Mouse (Mus musculus) lung, postnatal 25 days (tissue): ENCODE measurements around the gene Rnf135.
"Not testable (repeated sequence)": the region's sequence is repeated elsewhere in the genome, so short reads cannot be mapped to it uniquely, and the experiment has no call there.

ENCODE experiments used
- DNase-seq: peaks from one replicate; pipeline ENCODE4 v3.0.0; 2022; ENCODE audit warnings: low spot score

Rnf135 gene

GRCm38 (mm10) chr11:80163362-80164116, 20.1 kb upstream of the Rnf135 start:
- DNase-seq, result no peak

GRCm38 (mm10) chr11:80164224-80164623, 19.4 kb upstream of the Rnf135 start:
- DNase-seq, result no peak

GRCm38 (mm10) chr11:80168121-80168520, 15.5 kb upstream of the Rnf135 start:
- no peak for DNase-seq

GRCm38 (mm10) chr11:80168611-80169249, 14.9 kb upstream of the Rnf135 start:
- DNase-seq, result no peak

- DNase-seq, result no peak
Observed at GRCm38 (mm10) chr11:80169629-80170028, 14.0 kb upstream of the Rnf135 start.

- no peak for DNase-seq
Observed at GRCm38 (mm10) chr11:80170351-80170750, 13.3 kb upstream of the Rnf135 start.

- no peak for DNase-seq
Observed at GRCm38 (mm10) chr11:80171884-80172283, 11.8 kb upstream of the Rnf135 start.

GRCm38 (mm10) chr11:80173963-80174670, 9.5 kb upstream of the Rnf135 start:
- DNase-seq, result no peak

- DNase-seq, result no peak
Observed at GRCm38 (mm10) chr11:80176911-80177895, 6.4 kb upstream of the Rnf135 start.

- DNase-seq, result no peak
Observed at GRCm38 (mm10) chr11:80178316-80178715, 5.3 kb upstream of the Rnf135 start.

GRCm38 (mm10) chr11:80181021-80181749, 2.5 kb upstream of the Rnf135 start:
- no peak for DNase-seq

GRCm38 (mm10) chr11:80183054-80183704, 472 bp upstream of the Rnf135 start:
- not testable (repeated sequence) for DNase-seq

- no peak for DNase-seq
Observed at GRCm38 (mm10) chr11:80184531-80185071, 950 bp downstream of the Rnf135 start.

GRCm38 (mm10) chr11:80185441-80185976, 1.9 kb downstream of the Rnf135 start:
- not testable (repeated sequence) for DNase-seq

- DNase-seq, result peak; percentile 74
Observed at GRCm38 (mm10) chr11:80190280-80190679, 6.6 kb downstream of the Rnf135 start.

- no peak for DNase-seq
Observed at GRCm38 (mm10) chr11:80193827-80194226, 10.2 kb downstream of the Rnf135 start.

GRCm38 (mm10) chr11:80196351-80196750, 12.7 kb downstream of the Rnf135 start:
- no peak for DNase-seq

- DNase-seq, result no peak
Observed at GRCm38 (mm10) chr11:80199316-80199715, 15.7 kb downstream of the Rnf135 start.

- DNase-seq, result peak; percentile 22
Observed at GRCm38 (mm10) chr11:80199773-80200172, 16.1 kb downstream of the Rnf135 start.

- DNase-seq, result peak; percentile 24
Observed at GRCm38 (mm10) chr11:80200326-80200725, 16.7 kb downstream of the Rnf135 start.
